Mouse (Mus musculus) midbrain, embryonic 15.5 days (tissue): ENCODE measurements at regions not wholly inside any gene's neighbourhood (a gene's known extent, or its start where the extent isn't known, plus 50 kb on each side); places are given as distances from the start of the nearest gene placed in this dataset.

Experiments
- ATAC-seq: fragments of 200-750 bp; cut with Nextera tagmentation; replicated peaks from 2 replicates; pipeline ENCODE4 v1.8.0; 2017; ENCODE audit warnings: moderate TSS enrichment
- H3K27ac ChIP-seq: fragments of 300-500 bp; sonication (generic); 2 replicates; pipeline ENCODE4 v1.5.1; 2015; ENCODE audit warnings: mild to moderate bottlenecking, inconsistent platforms
- H3K27me3 ChIP-seq: fragments of 300-500 bp; sonication (generic); replicated peaks from 2 replicates; pipeline ENCODE4 v1.6.1; 2015; ENCODE audit warnings: inconsistent platforms
- H3K36me3 ChIP-seq: fragments of 300-500 bp; sonication (generic); replicated peaks from 2 replicates; pipeline ENCODE4 v1.6.1; 2015; ENCODE audit warnings: inconsistent platforms
- H3K4me1 ChIP-seq: fragments of 300-500 bp; sonication (generic); 2 replicates; pipeline ENCODE4 v1.6.1; 2015; ENCODE audit warnings: inconsistent platforms
- H3K4me2 ChIP-seq: fragments of 300-500 bp; sonication (generic); 2 replicates; pipeline ENCODE4 v1.6.1; 2015; ENCODE audit warnings: inconsistent platforms, mild to moderate bottlenecking, moderate library complexity
- H3K4me3 ChIP-seq: fragments of 300-500 bp; sonication (generic); 2 replicates; pipeline ENCODE4 v1.5.1; 2015; ENCODE audit warnings: mild to moderate bottlenecking, inconsistent platforms
- H3K9ac ChIP-seq: fragments of 300-500 bp; sonication (generic); 2 replicates; pipeline ENCODE4 v1.6.1; 2015; ENCODE audit warnings: mild to moderate bottlenecking, inconsistent platforms
- H3K9me3 ChIP-seq: fragments of 300-500 bp; sonication (generic); 2 replicates; pipeline ENCODE4 v1.6.1; 2016; ENCODE audit warnings: inconsistent platforms
- WGBS: fragments of 180-500 bp; shearing (Covaris S2); methylation state at CpG from one replicate; pipeline ENCODE4 v1.1.7; 2015; ENCODE audit warnings: mixed read lengths; 5-methylcytosine and 5-hydroxymethylcytosine counted together

DNA sequence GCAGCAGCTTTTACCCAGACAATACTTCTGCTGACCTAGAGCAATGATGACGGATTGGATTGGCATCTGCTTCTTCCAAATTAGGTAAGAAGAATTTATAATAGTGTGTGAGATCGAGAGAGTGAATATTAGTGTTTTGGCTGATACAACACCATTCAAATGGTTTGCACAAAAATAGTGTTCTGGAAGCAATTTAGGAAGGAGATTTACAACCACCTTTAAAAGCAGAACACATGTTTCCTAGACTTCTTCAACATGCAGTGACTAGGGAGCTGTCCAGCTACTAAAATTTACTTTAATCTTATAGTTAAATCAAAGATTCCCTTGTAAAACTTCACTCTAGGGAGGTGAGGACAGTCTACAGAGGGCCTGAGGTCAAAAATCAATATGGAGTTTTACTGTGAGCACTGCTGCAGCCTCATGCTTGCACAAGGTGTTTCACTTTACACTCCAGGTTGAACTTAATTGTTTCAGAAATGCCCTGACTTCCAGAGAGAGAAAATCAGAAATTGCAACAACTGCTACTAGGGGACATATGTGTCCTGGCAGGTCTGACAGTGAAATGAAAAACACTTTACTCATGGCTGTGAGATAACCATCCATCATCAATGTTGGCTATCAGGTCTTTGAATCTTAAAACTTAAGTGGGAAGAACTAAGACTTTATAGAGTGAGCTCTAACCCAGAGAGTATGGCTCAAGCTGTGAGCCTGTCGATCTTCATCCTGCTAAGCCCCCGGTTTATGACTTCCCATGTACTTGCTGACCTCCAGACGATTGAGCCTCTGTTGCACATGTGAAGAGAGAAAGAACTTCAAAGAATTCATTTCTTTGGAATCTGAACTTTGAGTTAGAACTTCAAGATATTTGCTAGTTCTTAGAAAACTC is 657.6 kb upstream of the Fat3 start:
- no peak for ATAC-seq
- 75% methylated on average over 5 of the region's 5 CpGs for WGBS
- Histone ChIP-seq H3K4me3 (no peak overlapping the region), H3K36me3 (no peaks in the 10 kb centered on the region), H3K4me1 (no peaks in the 10 kb centered on the region), H3K9ac (no peak overlapping the region), H3K9me3 (no peaks in the 10 kb centered on the region), H3K4me2 (no peak overlapping the region), H3K27ac (no peak overlapping the region), H3K27me3 (no peaks in the 10 kb centered on the region)

DNA sequence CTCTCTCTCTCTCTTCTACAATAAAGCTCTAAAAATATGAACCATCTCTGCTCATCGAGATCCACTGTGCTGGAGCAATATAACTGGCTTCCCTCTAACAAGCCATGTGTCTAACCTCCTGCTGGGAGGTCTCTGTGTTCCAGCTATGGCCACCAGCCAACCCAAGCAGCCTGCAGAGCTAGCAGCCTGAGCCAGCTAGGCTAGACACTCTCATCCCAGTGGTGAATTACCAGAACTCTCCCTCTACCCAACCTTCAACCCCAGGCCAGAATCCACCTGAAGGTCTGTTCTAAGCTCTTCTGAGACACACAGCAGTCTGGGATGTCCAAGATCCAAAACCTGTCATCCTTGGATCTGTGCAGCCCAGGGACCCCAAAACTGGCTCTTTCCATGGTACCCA is 651.3 kb upstream of the Fat3 start:
- 88% methylated on average over 1 of the region's 1 CpGs for WGBS
- Histone ChIP-seq H3K27me3 (no peaks in the 10 kb centered on the region), H3K4me2 (no peak overlapping the region), H3K9ac (no peak overlapping the region), H3K27ac (no peak overlapping the region), H3K36me3 (no peaks in the 10 kb centered on the region), H3K4me1 (no peaks in the 10 kb centered on the region), H3K4me3 (no peak overlapping the region), H3K9me3 (no peaks in the 10 kb centered on the region)
- ATAC-seq: no peak

DNA sequence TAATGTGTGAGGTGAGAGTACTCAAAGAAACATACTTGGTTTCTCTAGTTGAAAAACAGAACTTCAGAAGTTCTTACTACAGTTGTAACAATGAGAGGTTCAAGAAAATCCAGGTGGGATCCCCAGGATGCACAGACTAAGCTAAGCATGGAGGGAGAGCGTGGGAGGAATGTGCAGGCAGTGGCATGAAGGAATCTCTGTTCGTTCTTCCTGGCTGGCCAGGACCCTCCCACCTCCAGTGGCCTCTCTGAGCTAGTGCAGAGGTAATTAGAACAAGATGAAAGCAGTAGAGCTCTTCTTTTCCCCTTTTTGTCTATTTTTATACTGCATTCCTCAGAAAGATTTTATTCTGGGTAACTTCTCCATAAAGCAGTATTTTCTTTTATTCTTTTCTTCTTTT is 648.3 kb upstream of the Fat3 start:
- Histone ChIP-seq H3K9ac (no peak overlapping the region), H3K27ac (no peak overlapping the region), H3K4me2 (no peak overlapping the region), H3K4me1 (no peaks in the 10 kb centered on the region), H3K27me3 (no peaks in the 10 kb centered on the region), H3K4me3 (no peak overlapping the region), H3K9me3 (no peaks in the 10 kb centered on the region), H3K36me3 (no peaks in the 10 kb centered on the region)
- WGBS: 74% methylated on average over 2 of the region's 2 CpGs
- ATAC-seq: no peak
